Mouse (Mus musculus) liver, embryonic 14.5 days (tissue): ENCODE measurements around the gene Lrfn2. TPM values are rescaled to one million over a fixed set of nuclear protein-coding genes. Genes with fewer than 3 reads are reported as not detected.

ENCODE experiments used
- ATAC-seq: fragments of 200-750 bp; cut with Nextera tagmentation; 2 replicates; pipeline ENCODE4 v1.8.0; 2017; ENCODE audit warnings: moderate number of reproducible peaks, mild to moderate bottlenecking, moderate library complexity; ENCODE audit not compliant: insufficient read depth
- DNase-seq, 3 experiments: peaks; one replicate each; pipeline ENCODE4 v3.0.0-alpha.2; 2012 to 2013; ENCODE audit warnings: low read depth in 3 of 3, low spot score in 3 of 3
- H3K27ac ChIP-seq: fragments of 300-500 bp; sonication (generic); 2 replicates; pipeline ENCODE4 v1.5.1; 2014; ENCODE audit warnings: moderate library complexity, mild to moderate bottlenecking, control low read depth, inconsistent platforms
- H3K27me3 ChIP-seq: fragments of 300-500 bp; sonication (generic); 2 replicates; pipeline ENCODE4 v1.6.1; 2014; ENCODE audit warnings: mild to moderate bottlenecking, low read length, moderate library complexity; ENCODE audit not compliant: control insufficient read depth, insufficient read depth
- H3K36me3 ChIP-seq: fragments of 300-500 bp; sonication (generic); replicated peaks from 2 replicates; pipeline ENCODE4 v1.6.1; 2014; ENCODE audit warnings: low read depth; ENCODE audit not compliant: control insufficient read depth, insufficient read depth
- H3K4me1 ChIP-seq, 2 experiments: fragments of 200-500 bp in 1 of 2; fragments of 300-500 bp in 1 of 2; sonication (generic) in 1 of 2; replicated peaks; 2 replicates each; pipeline ENCODE4 v1.6.1; 2012 to 2014; ENCODE audit warnings: antibody characterized with exemption in 1 of 2, inconsistent platforms in 1 of 2, low read length in 1 of 2; ENCODE audit not compliant: control insufficient read depth in 2 of 2, insufficient read depth in 2 of 2
- H3K4me2 ChIP-seq: fragments of 300-500 bp; sonication (generic); 2 replicates; pipeline ENCODE4 v1.6.1; 2014; ENCODE audit warnings: low read depth, mild to moderate bottlenecking, control low read depth, moderate library complexity
- H3K4me3 ChIP-seq, 2 experiments: fragments of 200-500 bp in 1 of 2; fragments of 300-500 bp in 1 of 2; sonication (generic) in 1 of 2; 2 replicates each; pipeline ENCODE4 v1.5.1; 2012 to 2014; ENCODE audit warnings: low read depth in 2 of 2, low read length in 2 of 2, mild to moderate bottlenecking in 2 of 2, control low read depth in 1 of 2, inconsistent platforms in 1 of 2, moderate library complexity in 1 of 2; ENCODE audit not compliant: insufficient read depth in 1 of 2
- H3K9ac ChIP-seq: fragments of 300-500 bp; sonication (generic); replicated peaks from 2 replicates; pipeline ENCODE4 v1.6.1; 2014; ENCODE audit warnings: mild to moderate bottlenecking, control low read depth, moderate library complexity
- H3K9me3 ChIP-seq: fragments of 300-500 bp; sonication (generic); 2 replicates; pipeline ENCODE4 v1.6.1; 2016; ENCODE audit warnings: low read length, mixed read lengths; ENCODE audit not compliant: control insufficient read depth
- CTCF ChIP-seq: IDR thresholded peaks from 2 replicates; pipeline ENCODE4 v1.5.1; 2016; ENCODE audit warnings: antibody characterized with exemption, low read depth, control low read depth
- EP300 ChIP-seq: IDR thresholded peaks from 2 replicates; pipeline ENCODE4 v1.6.1; 2016; ENCODE audit warnings: antibody characterized with exemption, low read depth
- WGBS: fragments of 180-500 bp; shearing (Covaris S2); extraction: QIAGEN DNeasy Blood & Tissue Kit; methylation state at CpG from one replicate; pipeline ENCODE4 v1.1.7; 2014; ENCODE audit not compliant: insufficient replicate concordance; 5-methylcytosine and 5-hydroxymethylcytosine counted together
- polyA plus RNA-seq, 2 experiments: library from polyadenylated mRNA; depleted of rRNA in 1 of 2; stranded (reverse) in 1 of 2; unstranded in 1 of 2; fragments of >200 nt; fragmentation: Nextera tagmentation in 1 of 2; extraction: Ambion mirVana in 1 of 2; gene quantifications; 2 replicates each; pipeline versions ENCODE4 v1.2.1 to v1.2.3; 2012 to 2014

The Lrfn2 gene
- polyA plus RNA-seq, 2 experiments: 0.02 TPM; not detected in 1

GRCm38 (mm10) chr17:49065050-49065449 is 132.9 kb downstream of the Lrfn2 start:
- no peak for ATAC-seq
- 68% methylated on average over 3 of the region's 3 CpGs for WGBS
- H3K36me3 ChIP-seq: no peaks in the 10 kb centered on the region
- no peak overlapping the region for H3K4me3 ChIP-seq
- no peak for TF ChIP-seq EP300
- TF ChIP-seq CTCF: no peak
- no peak for DNase-seq
- H3K27ac ChIP-seq: no peak overlapping the region
- H3K4me2 ChIP-seq: no peak overlapping the region
- no peak overlapping the region for H3K9ac ChIP-seq
- H3K9me3 ChIP-seq: no peaks in the 10 kb centered on the region
- no peaks in the 10 kb centered on the region for H3K27me3 ChIP-seq
- no peaks in the 10 kb centered on the region for H3K4me1 ChIP-seq

- H3K36me3 ChIP-seq: no peaks in the 10 kb centered on the region
- no peak for ATAC-seq
- 46% methylated on average over 6 of the region's 6 CpGs for WGBS
These were observed 134.6 kb downstream of the Lrfn2 start for GRCm38 (mm10) chr17:49066748-49067147.

GRCm38 (mm10) chr17:49078168-49078567 is 146.0 kb downstream of the Lrfn2 start:
- no peaks in the 10 kb centered on the region for H3K9me3 ChIP-seq
- TF ChIP-seq EP300 (no peak), CTCF (no peak)
- WGBS: 31% methylated on average over 2 of the region's 2 CpGs
- DNase-seq: no peak
- H3K27ac ChIP-seq: no peak overlapping the region
- no peaks in the 10 kb centered on the region for H3K36me3 ChIP-seq
- no peak overlapping the region for H3K9ac ChIP-seq
- no peak for ATAC-seq
- no peaks in the 10 kb centered on the region for H3K27me3 ChIP-seq
- H3K4me2 ChIP-seq: no peak overlapping the region
- H3K4me3 ChIP-seq: no peak overlapping the region
- H3K4me1 ChIP-seq: no peaks in the 10 kb centered on the region

More at GRCm38 (mm10) chr17:49066748-49067147, 134.6 kb downstream of the Lrfn2 start:
- H3K4me2 ChIP-seq: no peak overlapping the region
- H3K9ac ChIP-seq: no peak overlapping the region
- no peak overlapping the region for H3K27ac ChIP-seq
- H3K4me1 ChIP-seq: no peaks in the 10 kb centered on the region
- no peaks in the 10 kb centered on the region for H3K27me3 ChIP-seq
- H3K4me3 ChIP-seq: no peak overlapping the region
- TF ChIP-seq EP300 (no peak), CTCF (peak; percentile 24)
- H3K9me3 ChIP-seq: no peaks in the 10 kb centered on the region
- no peak for DNase-seq

GRCm38 (mm10) chr17:49079647-49080046 is 147.5 kb downstream of the Lrfn2 start:
- no peak overlapping the region for H3K4me2 ChIP-seq
- no peak overlapping the region for H3K27ac ChIP-seq
- TF ChIP-seq CTCF: no peak
- TF ChIP-seq EP300: no peak
- 33% methylated on average over 2 of the region's 2 CpGs for WGBS
- no peak overlapping the region for H3K9ac ChIP-seq
- DNase-seq (no peak), ATAC-seq (no peak)
- no peaks in the 10 kb centered on the region for H3K36me3 ChIP-seq
- H3K27me3 ChIP-seq: no peaks in the 10 kb centered on the region
- H3K4me1 ChIP-seq: no peaks in the 10 kb centered on the region
- H3K4me3 ChIP-seq: no peak overlapping the region
- H3K9me3 ChIP-seq: no peaks in the 10 kb centered on the region

- 68% methylated on average over 9 of the region's 9 CpGs for WGBS
- H3K4me1 ChIP-seq: no peaks in the 10 kb centered on the region
- DNase-seq (no peak), ATAC-seq (no peak)
- no peak overlapping the region for H3K27ac ChIP-seq
- TF ChIP-seq EP300 (no peak), CTCF (no peak)
- no peak overlapping the region for H3K9ac ChIP-seq
- no peaks in the 10 kb centered on the region for H3K36me3 ChIP-seq
- no peaks in the 10 kb centered on the region for H3K9me3 ChIP-seq
- H3K4me3 ChIP-seq: no peak overlapping the region
- H3K27me3 ChIP-seq: no peaks in the 10 kb centered on the region
- no peak overlapping the region for H3K4me2 ChIP-seq
These were observed 151.6 kb downstream of the Lrfn2 start for GRCm38 (mm10) chr17:49083594-49084380.
